Mouse (Mus musculus) lung, adult 18-20 months (tissue): Measurements from ENCODE around the gene Golga2.
"Not testable (repeated sequence)": the region's sequence is repeated elsewhere in the genome, so short reads cannot be mapped to it uniquely, and the experiment has no call there.

ENCODE experiments used
- DNase-seq, 2 experiments: peaks; one replicate each; pipeline ENCODE4 v3.0.0; 2022; ENCODE audit warnings: mixed read lengths in 2 of 2

Gene Golga2

DNA sequence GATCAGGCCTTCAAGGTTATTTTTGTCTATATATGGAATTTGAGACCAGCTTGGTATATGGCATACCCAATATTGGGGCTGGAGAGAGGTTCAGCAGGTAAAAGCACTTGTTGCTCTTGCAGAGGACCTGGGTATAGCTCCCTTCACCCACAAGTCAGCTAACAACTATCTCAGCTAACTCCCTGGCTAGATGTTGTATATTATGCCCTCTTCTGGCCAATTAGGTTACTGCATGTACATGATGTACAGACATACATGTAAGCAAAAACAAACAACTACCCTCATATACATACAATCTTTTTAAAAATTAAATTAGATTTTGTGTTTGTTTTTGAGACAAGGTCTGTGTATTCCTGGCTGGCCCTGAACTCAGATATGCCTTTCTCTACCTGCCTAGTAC, 2.4 kb downstream of the Golga2 start:
- no peak for DNase-seq

DNA sequence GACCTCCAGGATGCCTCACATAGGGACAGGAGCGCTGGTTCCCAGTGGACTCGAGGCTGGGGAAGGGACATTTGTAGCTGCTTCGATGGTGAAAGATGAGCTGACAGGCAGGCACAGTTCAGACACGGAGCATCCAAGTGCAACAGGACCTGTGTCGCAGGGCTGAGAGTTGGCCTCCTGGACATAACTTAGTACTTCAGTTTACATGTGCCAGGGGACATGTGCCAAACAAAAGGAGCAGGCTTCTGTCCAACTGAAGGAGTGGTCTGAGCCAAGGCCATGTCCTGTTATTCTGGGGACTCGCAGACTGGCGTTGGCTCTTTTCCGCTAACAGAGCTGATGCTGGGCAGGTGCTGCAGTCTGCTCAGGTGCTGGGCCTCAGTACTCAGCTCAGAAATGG, 7.2 kb downstream of the Golga2 start:
- DNase-seq = peak in 1 of 2 experiments; percentile 50

DNA sequence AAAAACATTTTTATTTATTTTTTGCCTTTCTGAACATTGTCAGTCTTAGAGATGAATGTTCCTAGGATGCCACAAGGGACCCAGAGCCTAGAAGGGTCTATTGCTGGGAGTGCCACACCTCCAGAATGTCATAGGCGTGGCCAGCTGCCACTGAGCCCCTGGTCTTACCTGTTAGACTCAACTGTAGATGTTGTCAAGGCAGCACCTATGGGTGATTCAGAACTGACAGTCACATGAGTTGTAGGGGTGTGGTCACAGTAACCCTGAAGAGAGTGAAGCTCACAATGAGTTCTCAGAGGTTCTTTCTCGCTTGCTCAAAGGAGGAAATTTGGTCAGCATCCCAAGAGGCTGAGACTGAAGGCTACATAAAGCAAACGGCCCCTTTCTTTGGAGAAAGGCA, 8.1 kb downstream of the Golga2 start:
- DNase-seq = peak in 1 of 2 experiments; percentile 20

DNA sequence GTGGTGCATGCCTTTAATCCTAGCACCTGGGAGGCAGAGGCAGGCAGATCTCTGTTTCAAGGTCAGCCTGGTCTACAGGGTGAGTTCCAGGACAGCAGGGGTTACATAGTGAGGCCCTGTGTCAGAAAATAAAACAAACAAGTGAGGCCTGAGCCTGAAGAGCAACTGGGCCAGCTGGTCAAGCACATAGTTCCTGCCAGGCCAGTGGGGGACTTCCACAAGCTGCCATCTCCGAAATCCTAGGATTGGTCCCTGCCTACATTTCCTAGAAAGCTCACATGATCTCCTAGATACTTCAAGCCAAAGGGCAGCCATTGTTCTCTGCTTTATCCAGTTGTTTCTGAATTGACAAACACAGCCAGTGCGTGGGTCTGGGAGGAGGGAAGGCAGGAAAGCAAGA, 8.7 kb downstream of the Golga2 start:
- DNase-seq = not testable (repeated sequence)

DNA sequence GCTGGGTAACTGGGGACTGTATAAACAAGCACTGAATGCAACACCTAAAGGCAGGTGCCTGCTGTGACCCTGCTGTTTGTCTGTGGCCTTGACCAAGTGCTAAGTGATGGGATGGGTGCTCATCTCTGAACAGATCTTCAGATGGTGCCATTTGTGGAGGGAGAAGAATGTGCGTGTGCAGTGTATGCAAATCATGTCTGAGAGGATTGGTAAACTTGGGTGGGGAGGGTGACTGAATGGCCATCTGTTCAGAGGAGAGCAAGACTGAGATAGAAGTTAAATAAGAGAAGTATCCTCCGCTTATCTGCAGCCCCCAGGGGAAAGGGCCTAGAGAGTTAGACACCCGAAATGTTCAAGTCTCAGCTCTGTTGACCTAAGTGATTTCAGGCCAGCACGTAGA, 12.3 kb downstream of the Golga2 start:
- no peak for DNase-seq

DNA sequence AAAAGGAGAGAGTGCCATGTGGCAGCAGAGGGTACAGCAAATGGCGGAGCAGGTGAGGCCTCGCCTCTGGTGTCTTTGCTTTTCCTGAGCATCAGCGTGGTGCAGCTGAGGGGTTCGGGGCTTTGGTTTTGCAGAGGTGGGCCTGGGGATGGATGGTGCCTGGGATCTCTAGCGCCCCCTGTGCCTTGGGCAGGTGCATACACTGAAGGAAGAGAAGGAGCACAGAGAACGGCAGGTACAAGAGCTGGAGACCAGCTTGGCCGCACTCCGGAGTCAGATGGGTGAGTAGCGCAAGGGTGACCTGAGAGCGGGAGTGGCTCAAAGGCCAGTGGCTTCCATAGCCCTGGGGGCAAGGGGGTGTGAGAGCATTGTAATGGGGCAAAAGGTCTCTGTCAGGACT, 15.8 kb downstream of the Golga2 start:
- DNase-seq = no peak

DNA sequence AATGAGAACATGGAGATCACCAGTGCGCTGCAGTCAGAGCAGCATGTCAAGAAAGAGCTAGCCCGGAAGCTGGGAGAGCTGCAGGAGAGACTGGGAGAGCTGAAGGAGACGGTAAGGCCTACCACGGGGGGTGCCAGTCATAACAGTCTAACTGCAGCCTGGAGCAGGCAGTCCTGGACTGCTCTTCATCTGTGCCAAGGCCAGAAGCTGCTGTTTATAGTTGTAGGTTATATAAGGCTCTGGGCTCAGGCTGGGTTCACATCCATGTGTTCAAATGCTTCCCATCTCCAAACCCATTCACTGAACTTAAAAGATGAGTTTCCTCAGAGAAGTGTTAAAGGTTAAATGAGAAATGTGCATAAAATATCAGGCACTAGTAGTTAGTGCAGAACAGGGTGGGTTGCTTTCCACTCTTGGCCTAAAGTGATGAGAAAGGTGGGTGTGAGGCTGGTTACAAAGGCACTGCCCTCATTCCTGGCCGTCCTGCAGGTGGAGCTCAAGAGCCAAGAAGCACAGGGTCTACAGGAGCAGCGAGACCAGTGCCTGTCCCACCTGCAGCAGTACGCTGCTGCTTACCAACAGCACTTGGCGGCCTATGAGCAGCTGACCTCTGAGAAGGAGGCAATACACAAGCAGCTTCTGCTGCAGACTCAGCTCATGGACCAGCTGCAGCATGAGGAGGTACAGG, 17.1 kb downstream of the Golga2 start:
- DNase-seq = peak in 1 of 2 experiments; percentile 45

DNA sequence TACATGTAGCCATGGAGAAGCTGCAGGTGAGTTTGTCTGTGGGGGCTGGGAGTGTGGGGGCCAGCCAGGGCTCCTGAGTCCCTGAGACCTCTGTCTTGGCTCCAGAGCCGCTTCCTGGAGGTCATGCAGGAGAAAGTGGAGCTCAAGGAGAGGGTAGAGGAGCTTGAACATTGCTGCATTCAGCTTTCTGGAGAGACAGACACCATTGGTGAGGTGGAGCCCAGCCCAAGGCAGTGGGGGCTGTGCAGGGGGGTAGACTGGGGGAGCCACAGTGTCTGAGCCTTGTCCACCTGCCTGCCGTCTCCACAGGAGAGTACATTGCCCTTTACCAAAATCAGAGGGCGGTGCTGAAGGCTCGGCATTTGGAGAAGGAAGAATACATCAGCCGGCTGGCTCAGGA, 18.5 kb downstream of the Golga2 start:
- DNase-seq = no peak

DNA sequence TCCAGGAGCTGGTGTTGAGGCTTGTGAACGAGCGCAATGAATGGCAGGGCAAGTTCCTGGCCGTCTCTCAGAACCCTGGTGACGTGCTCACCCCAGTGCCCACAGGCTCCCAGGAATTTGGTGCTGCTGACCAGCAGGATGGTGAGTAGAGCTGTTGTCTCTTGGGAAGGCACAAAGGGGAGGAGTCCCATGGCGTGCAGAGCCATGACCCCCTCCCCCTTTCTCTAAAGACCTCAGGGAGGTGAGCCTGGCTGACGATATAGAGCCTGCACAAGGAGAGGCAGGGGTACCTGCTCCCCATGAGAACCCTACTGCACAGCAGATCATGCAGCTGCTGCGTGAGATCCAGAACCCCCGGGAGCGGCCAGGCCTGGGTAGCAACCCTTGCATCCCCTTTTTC, 19.0 kb downstream of the Golga2 start:
- no peak for DNase-seq

DNA sequence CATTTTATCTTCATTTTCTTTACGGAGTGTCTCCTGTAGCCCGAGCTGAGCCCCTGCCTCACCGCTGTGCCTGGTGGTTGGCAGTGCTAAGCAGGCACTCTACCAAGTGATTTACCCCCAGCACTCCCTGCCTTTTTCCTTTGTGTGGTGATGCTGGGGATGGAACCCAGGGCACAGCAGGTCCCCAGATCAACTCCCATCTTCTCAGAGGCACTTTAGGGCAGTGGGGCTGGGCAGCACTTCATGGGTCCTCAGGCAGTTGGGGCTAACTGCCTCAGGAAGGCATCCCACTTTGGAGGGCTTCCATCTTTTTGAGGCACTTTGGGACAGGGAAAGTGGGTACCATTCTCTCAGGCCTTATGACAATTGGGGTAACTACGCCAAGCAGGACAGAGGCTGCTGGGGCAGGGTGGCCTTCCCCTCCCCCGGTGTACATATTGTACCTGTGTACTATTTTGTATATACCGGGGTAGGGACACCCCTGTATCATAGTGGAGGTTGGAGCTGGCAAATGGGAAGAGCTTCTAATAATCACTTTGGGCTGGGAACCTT, 20.1 kb downstream of the Golga2 start:
- no peak for DNase-seq

DNA sequence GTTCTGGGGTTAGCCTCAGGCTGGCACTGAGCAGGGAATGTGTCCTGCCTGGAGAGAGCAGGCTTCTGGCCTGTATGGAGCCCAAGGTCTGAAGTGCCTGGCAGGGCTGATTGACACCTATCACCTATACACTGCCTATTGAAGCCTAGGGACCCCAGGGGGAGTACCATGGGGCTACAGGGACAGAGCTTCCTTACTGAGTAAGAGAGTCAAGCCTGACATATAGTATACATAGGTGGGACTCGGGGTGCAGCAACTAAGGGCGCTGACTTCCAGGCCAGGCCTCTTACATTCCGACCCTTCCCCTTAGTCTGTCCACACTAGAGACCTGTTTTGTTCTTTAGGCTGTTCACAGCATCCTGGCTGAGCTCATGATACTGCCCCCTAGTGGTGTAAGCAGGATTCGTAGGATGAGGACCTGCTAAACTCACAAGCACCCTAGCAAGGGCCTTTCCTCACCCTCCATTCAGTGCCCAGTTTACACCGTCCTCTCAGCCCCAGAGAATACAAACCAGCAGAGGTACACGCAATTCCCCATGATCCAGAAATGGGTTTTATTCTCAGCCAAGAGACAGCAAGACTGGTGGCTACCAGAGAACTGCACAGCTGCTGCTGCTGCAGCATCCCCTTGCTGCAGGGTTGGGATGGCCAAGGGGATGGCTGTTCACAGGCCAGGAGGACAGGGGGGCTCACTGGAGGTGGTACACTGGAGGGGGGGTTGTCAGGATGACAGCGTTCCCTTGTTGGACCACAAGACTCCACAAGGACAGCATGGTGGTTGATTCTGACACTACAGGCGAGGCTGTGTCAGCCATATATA, 21.0 kb downstream of the Golga2 start:
- DNase-seq = peak in 1 of 2 experiments; percentile 42

DNA sequence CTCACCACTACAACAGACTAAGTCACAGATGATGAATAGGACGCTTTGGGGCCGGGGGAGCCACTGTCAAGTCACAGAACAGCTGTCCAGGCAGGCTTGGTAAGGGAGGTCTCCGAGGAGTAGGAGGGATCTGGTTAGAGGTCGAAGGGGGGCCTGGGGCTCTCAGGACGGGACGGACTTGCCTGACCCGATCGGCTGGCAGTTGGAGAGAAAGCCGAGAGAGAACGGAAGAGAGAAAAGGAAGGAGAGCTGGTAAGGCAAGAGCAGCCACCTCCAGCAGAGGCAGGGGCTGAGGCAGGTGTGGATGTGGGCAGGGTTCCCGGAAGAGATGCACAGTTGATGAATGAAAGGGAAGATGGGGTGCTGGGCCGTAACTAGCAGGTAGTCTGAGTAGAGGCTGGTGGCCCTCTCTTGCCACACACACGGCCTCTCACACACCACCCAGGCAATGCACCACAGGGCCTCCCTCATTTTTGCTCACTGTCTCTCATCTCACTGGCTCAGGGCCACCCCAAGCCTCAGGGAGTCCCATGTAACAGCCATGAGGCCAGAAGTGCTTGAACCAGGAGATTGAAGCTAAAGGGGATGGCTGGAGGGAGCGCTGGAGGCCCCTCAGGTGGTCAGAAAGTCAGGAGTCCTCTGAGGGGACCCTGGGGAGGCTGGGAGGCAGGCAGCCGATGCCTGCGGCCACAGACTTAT, 21.8 kb downstream of the Golga2 start:
- no peak for DNase-seq

DNA sequence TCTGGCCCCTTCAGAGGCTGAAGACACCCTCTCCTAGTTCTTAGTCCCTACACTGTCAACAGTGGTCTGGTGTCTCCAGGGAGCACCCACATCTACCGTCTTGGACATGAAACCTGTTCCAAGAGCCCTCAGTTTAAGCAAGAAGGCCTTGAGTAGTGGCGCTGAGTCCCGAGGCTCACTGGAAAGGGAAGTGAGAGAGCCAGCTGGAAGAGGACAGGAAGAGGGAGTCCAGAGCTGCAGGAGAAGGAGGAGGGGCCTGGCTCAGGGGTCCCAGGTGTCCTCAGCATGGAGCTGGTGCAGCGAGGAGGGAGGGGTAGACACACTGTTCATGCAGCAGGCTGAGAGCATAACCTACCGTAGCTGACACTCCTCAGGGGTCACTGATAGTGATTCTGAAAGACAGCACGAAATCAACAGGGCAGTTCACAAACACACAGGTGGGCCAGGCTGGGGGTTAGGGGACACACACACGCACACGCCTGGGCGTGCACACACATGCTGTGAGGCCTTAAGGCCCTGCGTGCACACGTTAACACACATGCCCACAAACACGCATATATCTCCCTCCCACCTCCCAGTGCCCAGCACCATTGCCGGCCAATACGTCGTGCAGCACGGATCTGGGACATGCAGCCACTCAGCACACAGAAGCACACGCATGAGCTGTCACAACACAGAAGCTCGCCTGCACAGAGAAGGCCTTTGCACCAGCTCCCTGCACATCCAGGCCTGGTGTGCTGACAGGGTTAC, 23.1 kb downstream of the Golga2 start:
- no peak for DNase-seq

DNA sequence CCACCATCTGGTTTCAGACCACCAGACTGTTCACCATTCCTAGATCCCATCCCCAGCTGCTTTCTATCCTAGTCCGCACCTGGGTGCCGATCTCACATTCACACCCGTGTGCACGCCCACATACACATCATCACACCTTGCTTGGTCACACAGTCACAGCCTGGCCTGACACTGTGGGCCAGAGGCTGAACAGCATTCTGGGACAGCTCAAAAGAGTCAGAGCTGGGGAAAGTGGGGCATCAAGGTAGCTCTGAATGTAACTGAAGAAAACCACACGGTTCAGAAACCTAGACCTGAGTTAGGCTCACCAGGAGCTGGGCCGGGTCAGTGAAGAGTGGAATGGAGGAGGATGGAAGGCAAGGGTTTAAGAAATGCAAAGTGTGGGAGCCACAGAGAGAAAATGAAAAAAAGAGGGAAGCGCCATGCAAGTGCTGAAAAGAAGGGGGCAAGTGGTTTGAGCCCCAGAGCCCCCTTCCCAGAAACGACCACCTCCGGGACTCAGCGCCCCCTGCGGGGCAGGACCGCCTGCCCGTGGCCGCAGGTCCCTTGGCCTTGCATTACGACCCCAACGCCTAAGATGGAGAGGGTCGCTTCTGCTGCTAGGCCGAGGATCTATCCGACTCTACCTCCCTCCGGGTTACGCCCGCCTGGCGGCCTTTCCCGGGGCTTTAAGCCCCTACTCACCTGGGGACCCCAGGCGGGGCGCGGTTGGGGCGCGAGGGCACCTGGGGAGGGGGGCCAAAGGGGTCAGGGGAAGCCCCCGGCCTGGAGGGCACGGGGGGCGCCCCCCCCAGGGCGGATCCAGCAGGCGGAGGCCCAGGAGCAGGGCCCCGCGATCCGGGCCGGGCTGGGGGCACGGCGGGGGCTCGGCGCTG, 24.5 kb downstream of the Golga2 start:
- no peak for DNase-seq

DNA sequence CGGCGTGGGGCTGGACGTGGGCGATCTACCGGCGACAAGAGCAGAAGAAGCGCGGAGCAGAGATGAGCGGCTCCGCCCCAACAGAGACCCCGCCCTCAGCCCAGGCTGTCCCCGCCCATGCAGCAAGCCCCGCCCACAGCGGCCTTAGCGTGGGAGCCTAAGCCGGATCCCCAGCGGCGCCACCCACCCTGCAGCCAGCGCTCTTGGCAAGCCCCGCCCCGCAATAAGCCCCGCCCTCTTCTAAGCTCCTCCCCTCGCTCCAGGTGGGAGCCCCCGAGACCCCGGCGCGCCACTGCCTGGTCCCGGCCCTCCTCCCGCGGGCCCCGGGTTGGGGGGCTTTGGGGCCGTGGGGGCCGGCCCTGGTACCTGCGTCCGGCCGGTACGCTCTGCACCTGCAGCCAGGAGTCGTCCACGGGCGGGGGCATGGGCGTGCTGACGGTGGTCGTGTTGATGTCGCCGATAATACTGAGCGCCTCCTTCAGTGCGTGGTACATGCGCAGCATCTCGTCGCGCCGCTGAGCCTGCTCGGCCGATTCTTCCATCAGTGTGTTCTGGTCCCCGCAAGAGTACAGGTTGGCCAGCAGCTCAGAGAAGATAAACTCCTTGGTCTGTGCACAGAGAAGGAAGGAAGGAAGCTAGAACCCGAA, 25.3 kb downstream of the Golga2 start:
- peak; percentile 68 to 78 for DNase-seq

DNA sequence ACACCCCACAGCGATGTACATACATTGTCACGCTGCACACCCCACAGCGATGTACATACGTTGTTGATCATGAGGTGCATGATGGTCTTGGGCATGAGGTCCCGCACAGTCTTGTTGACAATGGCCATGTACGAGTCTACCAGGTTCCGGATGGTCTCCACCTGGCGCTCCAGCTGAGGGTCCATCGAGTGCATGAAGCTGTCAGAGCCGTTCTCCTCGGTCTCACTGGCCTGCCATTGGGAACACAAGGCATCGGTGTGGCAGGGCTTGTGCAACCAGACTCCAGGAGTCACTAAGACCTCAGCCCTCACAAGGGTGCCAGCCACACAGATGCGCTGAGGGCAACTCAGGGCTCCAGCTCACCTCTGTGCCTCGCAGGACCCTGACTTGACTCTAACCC, 27.6 kb downstream of the Golga2 start:
- no peak for DNase-seq

DNA sequence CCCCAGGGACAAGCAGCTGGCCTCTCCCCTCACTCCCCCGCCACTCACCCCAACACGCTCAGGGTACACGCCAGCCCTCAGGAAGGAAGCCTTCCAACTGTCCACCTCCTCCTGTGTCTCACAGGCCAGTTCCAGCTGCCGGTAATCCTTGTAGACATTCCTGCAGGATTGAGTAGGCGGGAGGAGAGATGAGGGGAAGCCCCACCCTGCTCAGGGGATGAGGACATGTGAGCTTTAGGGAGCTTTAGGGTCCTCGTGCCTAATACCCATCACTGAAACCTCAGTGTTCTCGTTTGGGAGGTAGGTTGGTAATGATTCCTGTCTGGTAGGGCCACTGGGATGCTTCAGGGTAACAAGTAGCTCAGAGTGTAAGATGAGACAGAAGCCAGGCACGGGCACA, 28.6 kb downstream of the Golga2 start:
- peak in 1 of 2 experiments; percentile 50 for DNase-seq

DNA sequence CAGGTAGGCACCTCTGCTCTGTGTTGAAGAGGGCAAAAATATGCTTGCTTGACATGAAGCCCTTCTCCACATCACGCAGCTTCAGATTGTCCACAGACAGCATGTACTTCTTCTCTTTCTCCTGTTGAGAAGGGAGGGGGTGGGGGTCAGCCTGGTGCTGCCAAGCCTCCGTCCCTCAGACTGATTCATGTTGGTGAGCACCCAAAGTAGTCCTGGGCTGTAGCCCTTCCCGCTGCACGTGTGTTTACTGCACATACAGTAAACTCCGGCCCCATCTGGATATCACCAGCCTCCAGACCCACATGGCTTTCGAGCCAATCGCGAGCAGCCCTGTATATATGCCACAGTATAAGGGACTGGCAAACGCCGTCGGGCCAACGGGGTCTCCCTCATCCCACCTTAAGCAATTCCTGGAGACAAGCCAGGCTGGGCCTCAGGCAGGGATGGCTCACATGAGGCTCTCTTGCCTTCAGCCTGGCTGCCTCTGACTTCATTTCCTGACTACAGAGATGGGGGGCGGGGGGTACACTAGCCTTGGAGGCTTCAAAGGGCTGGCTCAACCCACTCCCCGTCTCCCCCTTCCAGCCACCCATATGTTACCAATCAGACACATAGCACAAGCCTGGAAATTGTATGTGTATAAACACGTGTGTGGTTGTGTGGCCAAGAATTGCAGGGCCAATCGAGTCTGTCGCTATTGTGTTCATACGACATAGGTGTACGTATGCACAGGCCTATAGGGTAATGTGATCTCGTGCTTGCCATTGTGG, 29.9 kb downstream of the Golga2 start:
- DNase-seq = no peak

DNA sequence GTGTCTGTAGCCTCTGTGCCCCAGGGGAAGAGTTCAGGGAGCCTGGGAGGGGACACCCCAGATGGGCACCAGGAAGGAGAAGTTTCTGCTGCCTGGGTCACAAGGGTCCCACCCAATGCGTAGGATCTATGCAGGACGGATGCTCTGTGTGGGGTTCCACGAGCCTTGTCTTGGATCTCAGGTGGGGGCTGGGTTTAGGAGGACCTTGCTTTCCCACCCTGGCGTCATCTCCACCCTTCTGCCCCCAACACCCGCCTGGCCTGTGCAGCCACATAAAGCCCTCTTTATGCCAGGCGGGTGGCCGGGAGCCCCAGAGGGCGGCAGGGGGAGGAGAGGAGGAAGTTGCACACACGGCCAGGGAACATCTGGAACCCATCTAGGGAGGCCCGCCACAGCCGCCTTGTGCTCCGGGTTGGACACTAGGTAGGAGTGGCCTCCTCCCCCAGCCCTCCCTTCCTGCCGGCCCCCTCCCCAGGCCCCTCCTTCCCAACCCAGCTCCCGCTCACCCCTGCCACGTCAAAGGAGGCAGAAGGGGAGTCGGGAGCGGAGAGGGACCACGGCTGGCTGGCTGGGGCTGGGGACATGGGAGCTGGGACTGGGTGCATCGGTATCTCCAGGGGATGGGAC, 30.7 kb downstream of the Golga2 start:
- DNase-seq = peak; percentile 56 to 62
